Mouse (Mus musculus) liver, embryonic 14.5 days (tissue): ENCODE results near the gene Zfp946. TPM values are rescaled to one million over a fixed set of nuclear protein-coding genes. Genes with fewer than 3 reads are reported as not detected.

ENCODE experiments used
- ATAC-seq: fragments of 200-750 bp; cut with Nextera tagmentation; 2 replicates; pipeline ENCODE4 v1.8.0; 2017; ENCODE audit warnings: moderate number of reproducible peaks, mild to moderate bottlenecking, moderate library complexity; ENCODE audit not compliant: insufficient read depth
- DNase-seq, 3 experiments: peaks; one replicate each; pipeline ENCODE4 v3.0.0-alpha.2; 2012 to 2013; ENCODE audit warnings: low read depth in 3 of 3, low spot score in 3 of 3
- H3K27ac ChIP-seq: fragments of 300-500 bp; sonication (generic); 2 replicates; pipeline ENCODE4 v1.5.1; 2014; ENCODE audit warnings: moderate library complexity, mild to moderate bottlenecking, control low read depth, inconsistent platforms
- H3K27me3 ChIP-seq: fragments of 300-500 bp; sonication (generic); 2 replicates; pipeline ENCODE4 v1.6.1; 2014; ENCODE audit warnings: mild to moderate bottlenecking, low read length, moderate library complexity; ENCODE audit not compliant: control insufficient read depth, insufficient read depth
- H3K36me3 ChIP-seq: fragments of 300-500 bp; sonication (generic); replicated peaks from 2 replicates; pipeline ENCODE4 v1.6.1; 2014; ENCODE audit warnings: low read depth; ENCODE audit not compliant: control insufficient read depth, insufficient read depth
- H3K4me1 ChIP-seq, 2 experiments: fragments of 200-500 bp in 1 of 2; fragments of 300-500 bp in 1 of 2; sonication (generic) in 1 of 2; replicated peaks; 2 replicates each; pipeline ENCODE4 v1.6.1; 2012 to 2014; ENCODE audit warnings: antibody characterized with exemption in 1 of 2, inconsistent platforms in 1 of 2, low read length in 1 of 2; ENCODE audit not compliant: control insufficient read depth in 2 of 2, insufficient read depth in 2 of 2
- H3K4me2 ChIP-seq: fragments of 300-500 bp; sonication (generic); 2 replicates; pipeline ENCODE4 v1.6.1; 2014; ENCODE audit warnings: low read depth, mild to moderate bottlenecking, control low read depth, moderate library complexity
- H3K4me3 ChIP-seq, 2 experiments: fragments of 200-500 bp in 1 of 2; fragments of 300-500 bp in 1 of 2; sonication (generic) in 1 of 2; 2 replicates each; pipeline ENCODE4 v1.5.1; 2012 to 2014; ENCODE audit warnings: low read depth in 2 of 2, low read length in 2 of 2, mild to moderate bottlenecking in 2 of 2, control low read depth in 1 of 2, inconsistent platforms in 1 of 2, moderate library complexity in 1 of 2; ENCODE audit not compliant: insufficient read depth in 1 of 2
- H3K9ac ChIP-seq: fragments of 300-500 bp; sonication (generic); replicated peaks from 2 replicates; pipeline ENCODE4 v1.6.1; 2014; ENCODE audit warnings: mild to moderate bottlenecking, control low read depth, moderate library complexity
- H3K9me3 ChIP-seq: fragments of 300-500 bp; sonication (generic); 2 replicates; pipeline ENCODE4 v1.6.1; 2016; ENCODE audit warnings: low read length, mixed read lengths; ENCODE audit not compliant: control insufficient read depth
- CTCF ChIP-seq: IDR thresholded peaks from 2 replicates; pipeline ENCODE4 v1.5.1; 2016; ENCODE audit warnings: antibody characterized with exemption, low read depth, control low read depth
- EP300 ChIP-seq: IDR thresholded peaks from 2 replicates; pipeline ENCODE4 v1.6.1; 2016; ENCODE audit warnings: antibody characterized with exemption, low read depth
- WGBS: fragments of 180-500 bp; shearing (Covaris S2); extraction: QIAGEN DNeasy Blood & Tissue Kit; methylation state at CpG from one replicate; pipeline ENCODE4 v1.1.7; 2014; ENCODE audit not compliant: insufficient replicate concordance; 5-methylcytosine and 5-hydroxymethylcytosine counted together
- polyA plus RNA-seq, 2 experiments: library from polyadenylated mRNA; depleted of rRNA in 1 of 2; stranded (reverse) in 1 of 2; unstranded in 1 of 2; fragments of >200 nt; fragmentation: Nextera tagmentation in 1 of 2; extraction: Ambion mirVana in 1 of 2; gene quantifications; 2 replicates each; pipeline versions ENCODE4 v1.2.1 to v1.2.3; 2012 to 2014

Gene Zfp946
- polyA plus RNA-seq (2012; rRNA removed), result 0.67 and 1.5 TPM in 2 replicates
- polyA plus RNA-seq (2014; fragmentation: Nextera tagmentation; extraction: Ambion mirVana), result 2.3 and 2.6 TPM in 2 replicates

GRCm38 (mm10) chr17:22423952-22424617, at the start of gene Zfp946:
Gene Zfp946, plus strand, starts transcription at chr17:22424222.
- H3K4me2 ChIP-seq, result peak within 1 kb of the TSS; percentile 69
- ATAC-seq (peak; percentile 89), DNase-seq (peak; percentile 57 to 68 (median 65))
- no peaks in the 10 kb centered on the region for H3K36me3 ChIP-seq
- peak within 1 kb of the TSS; percentile 65 for H3K9ac ChIP-seq
- H3K4me1 ChIP-seq, result peaks cover 0 to 3% of the 10 kb centered on the region in 2 experiments; a peak in 2 of 4 replicates
- H3K27ac ChIP-seq, result peak within 1 kb of the TSS; percentile 2; the same call in 1 of the 2 replicates
- peak within 1 kb of the TSS; percentile 65 to 86 for H3K4me3 ChIP-seq
- H3K27me3 ChIP-seq, result no peaks in the 10 kb centered on the region
- WGBS, result under 1% methylated on average over 29 of the region's 29 CpGs
- no peaks in the 10 kb centered on the region for H3K9me3 ChIP-seq
- no peak for TF ChIP-seq CTCF
- TF ChIP-seq EP300, result no peak

DNA sequence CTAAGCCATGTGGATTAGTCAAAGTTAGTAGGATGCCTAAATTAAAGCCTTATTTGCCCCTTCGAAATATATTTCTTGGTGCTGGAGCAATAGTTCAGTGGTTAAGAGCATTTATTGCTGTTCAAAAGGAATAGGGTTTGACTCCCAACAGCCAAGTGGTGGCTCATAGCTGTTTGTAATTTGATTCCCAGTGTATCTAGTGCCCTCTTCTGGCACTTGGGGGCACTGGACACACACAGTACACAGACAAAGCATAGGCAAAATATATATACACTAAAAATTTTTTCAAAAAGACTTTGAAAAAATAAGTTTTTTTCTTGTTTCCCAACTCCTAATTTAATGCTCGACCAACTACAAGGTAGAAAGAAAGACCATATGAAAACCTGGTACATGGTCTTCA, 13.3 kb upstream of the Zfp946 start:
- no peak overlapping the region for H3K4me2 ChIP-seq
- no peak for ATAC-seq
- H3K9ac ChIP-seq, result no peak overlapping the region
- DNase-seq, result peak in 1 of 3 experiments; percentile 7
- H3K4me1 ChIP-seq, result no peaks in the 10 kb centered on the region
- 35% methylated on average over 2 of the region's 2 CpGs for WGBS
- H3K9me3 ChIP-seq, result no peaks in the 10 kb centered on the region
- H3K36me3 ChIP-seq, result no peaks in the 10 kb centered on the region
- H3K4me3 ChIP-seq, result no peak overlapping the region
- TF ChIP-seq CTCF (peak; percentile 49), EP300 (no peak)
- no peaks in the 10 kb centered on the region for H3K27me3 ChIP-seq
- H3K27ac ChIP-seq, result no peak overlapping the region

- Histone ChIP-seq H3K4me3 (no peak overlapping the region), H3K9ac (no peak overlapping the region), H3K36me3 (no peaks in the 10 kb centered on the region), H3K4me2 (no peak overlapping the region), H3K27me3 (no peaks in the 10 kb centered on the region; the same call in 1 of the 2 replicates), H3K9me3 (no peaks in the 10 kb centered on the region), H3K27ac (no peak overlapping the region), H3K4me1 (no peaks in the 10 kb centered on the region)
- WGBS, result 0% methylated on average over 3 of the region's 3 CpGs
- DNase-seq (peak; percentile 27 to 41 (median 34)), ATAC-seq (0 out of 2 replicates have a peak, but pooled peaks have one; percentile 59)
- peak; percentile 77 for TF ChIP-seq CTCF
- no peak for TF ChIP-seq EP300
Observed at GRCm38 (mm10) chr17:22417510-22417909, 6.5 kb upstream of the Zfp946 start.

- no peak for TF ChIP-seq EP300
- no peak for TF ChIP-seq CTCF
- ATAC-seq (no peak), DNase-seq (no peak)
- H3K4me3 ChIP-seq, result peak overlapping the region; percentile 65 to 86; a peak in 3 of 4 replicates
- no peaks in the 10 kb centered on the region for H3K9me3 ChIP-seq
- H3K4me1 ChIP-seq, result peaks cover 0 to 3% of the 10 kb centered on the region in 2 experiments; a peak in 2 of 4 replicates
- H3K36me3 ChIP-seq, result no peaks in the 10 kb centered on the region
- no peaks in the 10 kb centered on the region for H3K27me3 ChIP-seq
- no peak overlapping the region; the same call in 1 of the 2 replicates for H3K9ac ChIP-seq
- 10% methylated on average over 12 of the region's 12 CpGs for WGBS
- H3K27ac ChIP-seq, result no peak overlapping the region
- peak overlapping the region; percentile 69 for H3K4me2 ChIP-seq
Observed at GRCm38 (mm10) chr17:22424636-22425354, 773 bp downstream of the Zfp946 start.

- no peak overlapping the region for H3K9ac ChIP-seq
- DNase-seq (no peak), ATAC-seq (no peak)
- no peak overlapping the region for H3K27ac ChIP-seq
- no peaks in the 10 kb centered on the region for H3K4me1 ChIP-seq
- no peaks in the 10 kb centered on the region for H3K27me3 ChIP-seq
- TF ChIP-seq EP300 (no peak), CTCF (no peak)
- H3K4me2 ChIP-seq, result no peak overlapping the region
- no peaks in the 10 kb centered on the region for H3K9me3 ChIP-seq
- WGBS, result 65% methylated on average over 3 of the region's 3 CpGs
- H3K36me3 ChIP-seq, result no peaks in the 10 kb centered on the region
- H3K4me3 ChIP-seq, result no peak overlapping the region
Observed at GRCm38 (mm10) chr17:22447684-22448083, 23.7 kb downstream of the Zfp946 start.
